Mouse (Mus musculus): ENCODE data around the gene Arl14ep. TPM values are rescaled to one million over a fixed set of nuclear protein-coding genes. Genes with fewer than 3 reads are reported as not detected.
A peak's percentile ranks its signal among the peaks of the same experiment; 100 is the strongest.

The Arl14ep gene
- total and polyA plus RNA-seq, 3 experiments: 55.2 to 76.0 (median 61.0) TPM

GRCm38 (mm10) chr2:106976472-106976871 lies 2.2 kb upstream of the Arl14ep start:
- no peak for DNase-seq (ENCODE audit: extremely low read depth)
- Histone ChIP-seq H3K36me3 (replicated peaks in 1 of 2; ENCODE audit: control insufficient read depth in 1 of 2, insufficient read depth in 1 of 2, low read length in 1 of 2) (peaks cover 0 to 5% of the 10 kb centered on the region in 2 experiments), H3K4me2 (ENCODE audit: insufficient read depth, low read depth, poor library complexity, severe bottlenecking) (no peak overlapping the region), H3K79me2 (replicated peaks; ENCODE audit: control insufficient read depth, extremely low read depth, insufficient read depth, poor library complexity, severe bottlenecking) (peaks cover 24% of the 10 kb centered on the region), H3K4me1 (ENCODE audit: control insufficient read depth in 1 of 2, insufficient read depth in 2 of 2) (peaks cover 8 to 30% of the 10 kb centered on the region in 2 experiments), H3K9me3 (replicated peaks; ENCODE audit: low read length) (no peaks in the 10 kb centered on the region), H3K4me3 (replicated peaks in 1 of 3; ENCODE audit: low read depth in 2 of 3, low read length in 2 of 3, poor library complexity in 1 of 3) (no peak overlapping the region), H3K27ac (ENCODE audit: insufficient read depth, low read depth) (no peak overlapping the region), H3K27me3 (replicated peaks) (no peaks in the 10 kb centered on the region), H3K9ac (ENCODE audit: insufficient read depth, low read depth) (no peak overlapping the region)
- dilution Hi-C loops (cut with MboI; ENCODE audit: extremely low pct_ligation_motif_present, extremely low pct_unique_long_range_greater_than_20kb, low sequenced_read_pairs) (no loop called here), in situ Hi-C loops (cut with MboI; ENCODE audit: low pct_ligation_motif_present, low pct_unique_long_range_greater_than_20kb, low sequenced_read_pairs) (loop anchor here (25.0 kb wide), 1 partner anchor 911 kb away; no protein-coding TSS in a partner anchor)
- TF ChIP-seq BHLHE40 (IDR thresholded peaks at IDR 0.05; ENCODE audit: low read depth, low read length) (no peak), MEF2A (IDR thresholded peaks at IDR 0.05; ENCODE audit: borderline replicate concordance, low read depth, low read length) (peak; percentile 46; the same call in 1 of the 2 replicates), RAD21 (IDR thresholded peaks at IDR 0.05; ENCODE audit: low read depth, low read length) (no peak), TBP (conservative IDR thresholded peaks at IDR 0.05; ENCODE audit: low read depth, low read length) (no peak), IRF4 (IDR thresholded peaks at IDR 0.05; ENCODE audit: low read depth, low read length) (no peak), PAX5 (IDR thresholded peaks at IDR 0.05; ENCODE audit: low read length) (no peak)

- Histone ChIP-seq H3K79me2 (replicated peaks; ENCODE audit: control insufficient read depth, extremely low read depth, insufficient read depth, poor library complexity, severe bottlenecking) (peaks cover 51% of the 10 kb centered on the region), H3K9ac (ENCODE audit: insufficient read depth, low read depth) (peak overlapping the region; percentile 88), H3K36me3 (replicated peaks in 1 of 2; ENCODE audit: control insufficient read depth in 1 of 2, insufficient read depth in 1 of 2, low read length in 1 of 2) (peaks cover 8 to 28% of the 10 kb centered on the region in 2 experiments), H3K4me3 (replicated peaks in 1 of 3; ENCODE audit: low read depth in 2 of 3, low read length in 2 of 3, poor library complexity in 1 of 3) (peak overlapping the region; percentile 86 to 96 (median 92)), H3K4me2 (ENCODE audit: insufficient read depth, low read depth, poor library complexity, severe bottlenecking) (peak overlapping the region; percentile 94), H3K9me3 (replicated peaks; ENCODE audit: low read length) (no peaks in the 10 kb centered on the region), H3K27me3 (replicated peaks) (no peaks in the 10 kb centered on the region), H3K4me1 (ENCODE audit: control insufficient read depth in 1 of 2, insufficient read depth in 2 of 2) (peaks cover 14 to 48% of the 10 kb centered on the region in 2 experiments), H3K27ac (ENCODE audit: insufficient read depth, low read depth) (peak overlapping the region; percentile 11; the same call in 1 of the 2 replicates)
- TF ChIP-seq CHD1 (IDR thresholded peaks at IDR 0.05; ENCODE audit: low read depth, low read length): peak; percentile 57
- TF ChIP-seq USF2 (conservative IDR thresholded peaks at IDR 0.05; ENCODE audit: low read depth, low read length): no peak
- TF ChIP-seq PAX5 (IDR thresholded peaks at IDR 0.05; ENCODE audit: low read length): no peak
- 0 out of 2 replicates have a peak, but pooled peaks have one; percentile 10 for TF ChIP-seq CHD2 (IDR thresholded peaks at IDR 0.05; ENCODE audit: low read length)
- no peak for TF ChIP-seq MYC (IDR thresholded peaks at IDR 0.05; ENCODE audit: low read depth, low read length)
- DNase-seq (ENCODE audit: extremely low read depth): peak; percentile 21
- dilution Hi-C loops (cut with MboI; ENCODE audit: extremely low pct_ligation_motif_present, extremely low pct_unique_long_range_greater_than_20kb, low sequenced_read_pairs): no loop called here
- in situ Hi-C loops (cut with MboI; ENCODE audit: low pct_ligation_motif_present, low pct_unique_long_range_greater_than_20kb, low sequenced_read_pairs): loop anchor here (25.0 kb wide), 1 partner anchor 611 kb away; no protein-coding TSS in a partner anchor
Measured at GRCm38 (mm10) chr2:106973332-106973958, 779 bp downstream of the Arl14ep start.

- H3K4me2 ChIP-seq (ENCODE audit: insufficient read depth, low read depth, poor library complexity, severe bottlenecking): peak overlapping the region; percentile 94
- peak; percentile 28 for DNase-seq (ENCODE audit: extremely low read depth)
- no peak overlapping the region for H3K27ac ChIP-seq (ENCODE audit: insufficient read depth, low read depth)
- no peaks in the 10 kb centered on the region for H3K9me3 ChIP-seq (replicated peaks; ENCODE audit: low read length)
- peaks cover 14 to 53% of the 10 kb centered on the region in 2 experiments for H3K4me1 ChIP-seq (ENCODE audit: control insufficient read depth in 1 of 2, insufficient read depth in 2 of 2)
- H3K4me3 ChIP-seq (replicated peaks in 1 of 3; ENCODE audit: low read depth in 2 of 3, low read length in 2 of 3, poor library complexity in 1 of 3): peak overlapping the region; percentile 86 to 96 (median 92)
- in situ Hi-C loops (cut with MboI; ENCODE audit: low pct_ligation_motif_present, low pct_unique_long_range_greater_than_20kb, low sequenced_read_pairs): loop anchor here (25.0 kb wide), 1 partner anchor 611 kb away; no protein-coding TSS in a partner anchor
- H3K9ac ChIP-seq (ENCODE audit: insufficient read depth, low read depth): peak overlapping the region; percentile 88
- dilution Hi-C loops (cut with MboI; ENCODE audit: extremely low pct_ligation_motif_present, extremely low pct_unique_long_range_greater_than_20kb, low sequenced_read_pairs): no loop called here
- H3K27me3 ChIP-seq (replicated peaks): no peaks in the 10 kb centered on the region
- TF ChIP-seq RCOR1 (conservative IDR thresholded peaks at IDR 0.05; ENCODE audit: low read depth, low read length) (no peak), HCFC1 (IDR thresholded peaks at IDR 0.05; ENCODE audit: low read depth, low read length) (no peak), MAZ (IDR thresholded peaks at IDR 0.05; ENCODE audit: low read depth, low read length) (no peak), TCF12 (IDR thresholded peaks at IDR 0.05; ENCODE audit: low read depth, low read length) (no peak), MEF2A (IDR thresholded peaks at IDR 0.05; ENCODE audit: borderline replicate concordance, low read depth, low read length) (no peak), MAX (IDR thresholded peaks at IDR 0.05; ENCODE audit: low read length) (no peak), ZNF384 (IDR thresholded peaks at IDR 0.05; ENCODE audit: low read depth, low read length) (no peak), EP300 (IDR thresholded peaks at IDR 0.05; ENCODE audit: low read length) (no peak), JUND (conservative IDR thresholded peaks at IDR 0.05; ENCODE audit: low read depth, low read length) (no peak), NELFE (IDR thresholded peaks at IDR 0.05; ENCODE audit: low read depth, low read length) (no peak), ZKSCAN1 (IDR thresholded peaks at IDR 0.05; ENCODE audit: borderline replicate concordance, low read depth, low read length) (no peak), ELF1 (IDR thresholded peaks at IDR 0.05; ENCODE audit: low read depth, low read length) (no peak), RAD21 (IDR thresholded peaks at IDR 0.05; ENCODE audit: low read depth, low read length) (no peak), POLR2A (IDR thresholded peaks at IDR 0.05; ENCODE audit: low read depth, low read length) (no peak), CHD1 (IDR thresholded peaks at IDR 0.05; ENCODE audit: low read depth, low read length) (no peak), SMC3 (IDR thresholded peaks at IDR 0.05; ENCODE audit: low read depth, low read length) (no peak), E2F4 (IDR thresholded peaks at IDR 0.05; ENCODE audit: insufficient replicate concordance, low read depth, low read length) (no peak)
- peaks cover 53% of the 10 kb centered on the region for H3K79me2 ChIP-seq (replicated peaks; ENCODE audit: control insufficient read depth, extremely low read depth, insufficient read depth, poor library complexity, severe bottlenecking)
- peaks cover 14 to 34% of the 10 kb centered on the region in 2 experiments for H3K36me3 ChIP-seq (replicated peaks in 1 of 2; ENCODE audit: control insufficient read depth in 1 of 2, insufficient read depth in 1 of 2, low read length in 1 of 2)
Measured at GRCm38 (mm10) chr2:106972851-106973250, 1.4 kb downstream of the Arl14ep start.
